Mouse (Mus musculus): ENCODE data around the gene Rnf187. TPM values are rescaled to one million over a fixed set of nuclear protein-coding genes. Genes with fewer than 3 reads are reported as not detected.

Gene Rnf187
- polyA plus RNA-seq, 1 experiment from 2014 or later: 168 TPM

DNA sequence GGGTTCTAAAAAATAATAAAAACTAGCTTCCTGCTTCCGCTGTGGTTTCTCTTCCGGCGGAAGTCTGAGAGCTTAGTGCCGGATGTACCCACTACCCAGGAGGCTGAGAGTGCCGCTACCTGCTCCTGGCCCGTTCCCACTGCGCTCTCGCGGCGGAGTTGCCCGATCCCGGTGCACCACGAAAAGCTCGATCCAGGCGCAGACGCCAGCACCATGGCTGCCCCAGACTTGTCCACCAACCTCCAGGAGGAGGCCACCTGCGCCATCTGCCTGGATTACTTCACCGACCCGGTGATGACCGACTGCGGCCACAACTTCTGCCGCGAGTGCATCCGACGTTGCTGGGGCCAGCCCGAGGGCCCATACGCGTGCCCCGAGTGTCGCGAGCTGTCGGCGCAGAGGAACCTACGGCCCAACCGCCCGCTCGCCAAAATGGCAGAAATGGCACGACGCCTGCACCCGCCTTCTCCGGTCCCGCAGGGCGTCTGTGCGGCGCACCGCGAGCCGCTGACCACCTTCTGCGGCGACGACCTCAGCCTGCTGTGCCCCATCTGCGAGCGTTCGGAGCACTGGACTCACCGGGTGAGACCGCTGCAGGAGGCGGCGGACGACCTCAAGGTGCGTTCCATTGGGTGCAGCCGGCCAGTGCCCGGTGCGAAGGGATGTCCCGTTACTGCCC is 39.5 kb upstream of the Rnf187 start, which contains the start of gene Trim11:
Gene Trim11 (plus strand): TSS at position 67 of the 679 bp plus-strand sequence.
- Histone ChIP-seq H3K27ac (ENCODE audit: low read length) (peak within 1 kb of the TSS; percentile 89), H3K36me3 (ENCODE audit: insufficient read depth, low read length) (0 out of 2 replicates have a peak, but pooled peaks cover 7% of the 10 kb centered on the region), H3K4me3 (ENCODE audit: low read depth, low read length) (peak within 1 kb of the TSS; percentile 94), H3K9ac (replicated peaks; ENCODE audit: low read depth) (peak within 1 kb of the TSS; percentile 79), H3K4me1 (ENCODE audit: insufficient read depth, low read depth, low read length) (peaks cover 22% of the 10 kb centered on the region), H3K4me2 (replicated peaks; ENCODE audit: low read depth, low read length) (peak within 1 kb of the TSS; percentile 92), H3K9me3 (ENCODE audit: low read length) (no peaks in the 10 kb centered on the region), H3K27me3 (replicated peaks; ENCODE audit: insufficient read depth, low read length) (no peaks in the 10 kb centered on the region)
- DNase-seq (ENCODE audit: low spot score) (peak; percentile 85), ATAC-seq (peak; percentile 64)
- WGBS: 2% methylated on average over 61 of the region's 64 CpGs
- TF ChIP-seq CTCF (IDR thresholded peaks at IDR 0.05) (peak; percentile 13; the same call in 1 of the 2 replicates), EP300 (IDR thresholded peaks at IDR 0.05) (no peak)

DNA sequence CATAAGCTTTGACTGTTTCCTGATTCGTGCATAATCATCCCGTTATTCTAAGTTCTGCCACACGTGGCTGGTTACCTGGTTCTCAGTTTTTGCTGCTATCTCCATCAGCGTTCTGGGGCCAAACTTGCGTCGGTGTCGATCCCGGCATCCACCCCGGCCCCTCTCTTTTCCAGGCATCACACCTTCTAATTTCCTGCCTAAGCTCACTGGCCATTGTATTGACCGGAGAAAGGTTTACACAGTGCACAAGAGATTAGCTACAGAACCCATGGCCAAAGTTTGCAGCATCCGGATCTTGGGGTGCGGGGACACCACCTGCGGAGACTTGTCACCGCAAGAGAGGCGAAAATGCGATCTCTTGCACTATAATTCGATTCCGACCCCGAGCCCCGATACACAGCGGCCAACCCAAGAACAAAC is 38.9 kb upstream of the Rnf187 start:
- WGBS: under 1% methylated on average over 21 of the region's 21 CpGs
- no peak for ATAC-seq
- DNase-seq (ENCODE audit: low spot score): no peak

DNA sequence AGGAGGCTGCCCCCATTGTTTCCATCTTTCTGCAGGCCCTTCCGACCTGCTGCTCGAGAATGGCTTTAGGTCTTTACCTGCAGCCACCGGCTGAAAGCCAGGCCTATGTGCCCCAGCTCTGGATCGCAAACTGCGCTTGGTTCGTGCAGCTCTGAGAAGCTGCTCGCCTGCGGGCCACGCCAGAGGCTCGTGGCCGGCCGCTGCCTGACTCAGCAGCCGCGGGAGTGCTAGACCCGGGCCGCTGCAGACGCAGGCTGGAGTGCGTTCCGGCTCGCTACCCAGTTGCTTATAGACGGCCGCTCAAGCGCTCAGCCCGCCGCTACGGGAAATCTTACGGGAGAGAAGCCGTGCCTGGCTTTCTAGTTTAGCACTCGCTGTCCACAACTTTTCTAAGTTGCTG is 38.4 kb upstream of the Rnf187 start:
- no peak for DNase-seq (ENCODE audit: low spot score)
- 0 out of 2 replicates have a peak, but pooled peaks have one; percentile 15 for ATAC-seq
- under 1% methylated on average over 29 of the region's 29 CpGs for WGBS

More for the DNA sequence above, 38.9 kb upstream of the Rnf187 start:
- no peaks in the 10 kb centered on the region for H3K27me3 ChIP-seq (replicated peaks; ENCODE audit: insufficient read depth, low read length)
- peak overlapping the region; percentile 94 for H3K4me3 ChIP-seq (ENCODE audit: low read depth, low read length)
- peaks cover 22% of the 10 kb centered on the region for H3K4me1 ChIP-seq (ENCODE audit: insufficient read depth, low read depth, low read length)
- no peaks in the 10 kb centered on the region for H3K9me3 ChIP-seq (ENCODE audit: low read length)
- H3K36me3 ChIP-seq (ENCODE audit: insufficient read depth, low read length): 0 out of 2 replicates have a peak, but pooled peaks cover 5% of the 10 kb centered on the region
- H3K9ac ChIP-seq (replicated peaks; ENCODE audit: low read depth): peak overlapping the region; percentile 79
- TF ChIP-seq CTCF (IDR thresholded peaks at IDR 0.05) (no peak), EP300 (IDR thresholded peaks at IDR 0.05) (no peak)
- peak overlapping the region; percentile 92 for H3K4me2 ChIP-seq (replicated peaks; ENCODE audit: low read depth, low read length)
- H3K27ac ChIP-seq (ENCODE audit: low read length): peak overlapping the region; percentile 89

DNA sequence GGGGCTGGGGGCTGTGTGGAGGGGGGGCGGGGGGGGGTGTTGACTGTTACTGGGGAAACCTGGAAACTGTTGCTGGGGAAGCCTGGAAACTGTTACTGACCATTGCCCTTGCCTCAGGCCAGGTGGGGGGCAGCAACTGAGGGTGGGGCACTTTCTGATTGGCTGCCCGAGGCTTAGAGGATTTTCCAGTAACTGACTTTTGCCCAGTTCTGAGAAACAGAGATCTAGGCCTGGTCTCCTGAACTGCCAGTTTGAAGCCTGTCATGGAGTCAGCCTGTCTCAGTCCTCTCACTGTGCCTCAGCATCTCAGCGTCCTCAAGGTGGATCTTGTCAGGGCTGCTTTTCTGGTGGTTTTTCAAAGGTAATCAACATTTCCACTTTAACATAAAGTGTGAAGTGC is 35.7 kb upstream of the Rnf187 start:
- DNase-seq (ENCODE audit: low spot score) (no peak), ATAC-seq (no peak)
- Histone ChIP-seq H3K9me3 (ENCODE audit: low read length) (no peaks in the 10 kb centered on the region), H3K27me3 (replicated peaks; ENCODE audit: insufficient read depth, low read length) (no peaks in the 10 kb centered on the region), H3K27ac (ENCODE audit: low read length) (no peak overlapping the region), H3K4me2 (replicated peaks; ENCODE audit: low read depth, low read length) (no peak overlapping the region), H3K9ac (replicated peaks; ENCODE audit: low read depth) (no peak overlapping the region), H3K4me3 (ENCODE audit: low read depth, low read length) (no peak overlapping the region), H3K4me1 (ENCODE audit: insufficient read depth, low read depth, low read length) (peaks cover 14% of the 10 kb centered on the region), H3K36me3 (ENCODE audit: insufficient read depth, low read length) (no peaks in the 10 kb centered on the region)
- TF ChIP-seq EP300 (IDR thresholded peaks at IDR 0.05) (no peak), CTCF (IDR thresholded peaks at IDR 0.05) (no peak)
- 95% methylated on average over 3 of the region's 3 CpGs for WGBS

More for the DNA sequence above, 38.4 kb upstream of the Rnf187 start:
- H3K9me3 ChIP-seq (ENCODE audit: low read length): no peaks in the 10 kb centered on the region
- TF ChIP-seq CTCF (IDR thresholded peaks at IDR 0.05) (no peak), EP300 (IDR thresholded peaks at IDR 0.05) (no peak)
- peak overlapping the region; percentile 79 for H3K9ac ChIP-seq (replicated peaks; ENCODE audit: low read depth)
- peak overlapping the region; percentile 89 for H3K27ac ChIP-seq (ENCODE audit: low read length)
- H3K36me3 ChIP-seq (ENCODE audit: insufficient read depth, low read length): 0 out of 2 replicates have a peak, but pooled peaks cover under 1% of the 10 kb centered on the region
- peak overlapping the region; percentile 94 for H3K4me3 ChIP-seq (ENCODE audit: low read depth, low read length)
- peak overlapping the region; percentile 92 for H3K4me2 ChIP-seq (replicated peaks; ENCODE audit: low read depth, low read length)
- H3K4me1 ChIP-seq (ENCODE audit: insufficient read depth, low read depth, low read length): peaks cover 22% of the 10 kb centered on the region
- H3K27me3 ChIP-seq (replicated peaks; ENCODE audit: insufficient read depth, low read length): no peaks in the 10 kb centered on the region

DNA sequence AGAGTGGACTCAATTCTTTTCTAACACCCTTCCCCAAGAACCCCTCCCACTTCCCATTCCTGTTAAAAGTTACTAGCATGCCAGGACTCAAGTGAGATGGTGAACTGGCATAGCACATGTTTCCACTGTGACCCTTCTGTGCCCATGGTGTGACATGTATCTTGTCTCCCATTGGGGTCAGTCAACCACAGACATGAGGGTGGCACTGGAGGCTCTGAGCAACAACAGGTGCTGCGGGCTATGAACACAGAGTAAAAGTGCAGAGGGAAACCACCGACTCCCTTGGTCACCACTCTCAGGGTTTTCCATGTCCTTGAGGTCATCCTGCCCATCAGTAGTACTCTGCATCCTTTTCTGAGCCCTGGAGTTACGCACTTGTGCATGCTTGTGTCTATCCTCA is 33.1 kb upstream of the Rnf187 start:
- Histone ChIP-seq H3K27ac (ENCODE audit: low read length) (no peak overlapping the region), H3K4me2 (replicated peaks; ENCODE audit: low read depth, low read length) (no peak overlapping the region), H3K9ac (replicated peaks; ENCODE audit: low read depth) (no peak overlapping the region), H3K9me3 (ENCODE audit: low read length) (no peaks in the 10 kb centered on the region), H3K36me3 (ENCODE audit: insufficient read depth, low read length) (no peaks in the 10 kb centered on the region), H3K4me1 (ENCODE audit: insufficient read depth, low read depth, low read length) (peaks cover 8% of the 10 kb centered on the region), H3K4me3 (ENCODE audit: low read depth, low read length) (no peak overlapping the region), H3K27me3 (replicated peaks; ENCODE audit: insufficient read depth, low read length) (no peaks in the 10 kb centered on the region)
- DNase-seq (ENCODE audit: low spot score): no peak
- no peak for ATAC-seq
- TF ChIP-seq CTCF (IDR thresholded peaks at IDR 0.05) (no peak), EP300 (IDR thresholded peaks at IDR 0.05) (no peak)
- 95% methylated on average over 3 of the region's 3 CpGs for WGBS

DNA sequence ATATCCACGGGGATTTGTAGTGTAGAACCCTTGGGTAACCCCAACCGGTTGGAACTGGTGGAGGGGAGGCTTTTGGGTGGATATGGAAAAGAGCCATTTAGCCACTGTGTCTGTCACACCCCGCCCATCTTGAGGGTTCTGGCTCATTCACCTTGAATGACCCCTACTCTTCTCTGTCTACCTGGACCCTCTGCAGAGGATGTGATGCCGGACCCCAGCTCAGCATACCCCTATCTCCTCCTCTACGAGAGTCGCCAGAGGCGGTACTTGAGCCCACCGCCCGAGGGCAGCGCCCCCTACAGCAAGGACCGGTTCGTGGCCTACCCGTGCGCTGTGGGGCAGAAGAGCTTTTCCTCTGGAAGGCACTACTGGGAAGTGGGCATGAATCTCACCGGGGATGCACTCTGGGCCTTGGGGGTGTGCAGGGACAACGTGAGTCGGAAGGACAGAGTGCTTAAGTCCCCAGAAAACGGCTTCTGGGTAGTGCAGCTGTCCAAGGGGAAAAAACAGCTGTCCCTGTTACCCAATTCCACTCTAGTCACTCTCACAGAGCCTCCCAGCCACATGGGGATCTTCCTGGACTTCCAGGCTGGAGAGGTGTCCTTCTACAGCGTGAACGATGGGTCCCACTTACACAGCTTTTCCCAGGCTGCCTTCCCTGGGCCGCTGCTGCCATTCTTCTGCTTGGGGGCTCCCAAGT is 32.3 kb upstream of the Rnf187 start:
- WGBS: 82% methylated on average over 21 of the region's 21 CpGs
- no peak overlapping the region for H3K4me2 ChIP-seq (replicated peaks; ENCODE audit: low read depth, low read length)
- no peak overlapping the region for H3K27ac ChIP-seq (ENCODE audit: low read length)
- no peak for ATAC-seq
- 0 out of 2 replicates have a peak, but pooled peaks have one; percentile 11 for TF ChIP-seq CTCF (IDR thresholded peaks at IDR 0.05)
- no peak for TF ChIP-seq EP300 (IDR thresholded peaks at IDR 0.05)
- no peaks in the 10 kb centered on the region for H3K27me3 ChIP-seq (replicated peaks; ENCODE audit: insufficient read depth, low read length)
- no peak overlapping the region for H3K9ac ChIP-seq (replicated peaks; ENCODE audit: low read depth)
- no peaks in the 10 kb centered on the region for H3K36me3 ChIP-seq (ENCODE audit: insufficient read depth, low read length)
- DNase-seq (ENCODE audit: low spot score): no peak
- peaks cover 8% of the 10 kb centered on the region for H3K4me1 ChIP-seq (ENCODE audit: insufficient read depth, low read depth, low read length)
- no peaks in the 10 kb centered on the region for H3K9me3 ChIP-seq (ENCODE audit: low read length)
- H3K4me3 ChIP-seq (ENCODE audit: low read depth, low read length): no peak overlapping the region

Measured in lung, postnatal 0 days (tissue).